Mouse (Mus musculus) layer of hippocampus, postnatal 36 days (tissue): ENCODE results near the gene BC030499. TPM values are rescaled to one million over a fixed set of nuclear protein-coding genes. Genes with fewer than 3 reads are reported as not detected.

Experiments used
- total RNA-seq, 2 experiments: library from RNA; stranded (reverse); gene quantifications; 2 replicates each; pipeline ENCODE4 v1.2.3; 2021

The BC030499 gene
- total RNA-seq, 2 experiments from 2014 or later, result 7.2 to 7.8 TPM

Other genes starting within 250 kb of the BC030499 start
- 10 to 100 TPM; 19.8 to 21.2 TPM for gene Eral1, start 210.5 kb upstream of the BC030499 start, total RNA-seq
- gene Fam222b, start 196.2 kb upstream of the BC030499 start, total RNA-seq, result 10 to 100 TPM; 29.5 to 33.0 TPM
- 10 to 100 TPM; 10.9 to 15.0 TPM for gene Traf4, start 125.3 kb upstream of the BC030499 start, total RNA-seq
- 1 to 10 TPM; 2.4 to 2.5 TPM for gene Nek8, start 114.2 kb upstream of the BC030499 start, total RNA-seq
- gene Tlcd1, start 114.1 kb upstream of the BC030499 start, total RNA-seq, result 10 to 100 TPM; 22.3 to 24.0 TPM
- gene Rpl23a, start 107.3 kb upstream of the BC030499 start, total RNA-seq, result 100 to 1,000 TPM; 714 to 715 TPM
- gene Rab34, start 102.4 kb upstream of the BC030499 start, total RNA-seq, result 10 to 100 TPM; 26.8 to 28.5 TPM
- 1 to 10 TPM; 3.6 to 5.7 TPM for gene Proca1, start 97.4 kb upstream of the BC030499 start, total RNA-seq
- gene Sdf2, start 45.1 kb upstream of the BC030499 start, total RNA-seq, result 10 to 100 TPM; 61.0 to 66.3 TPM
- gene Supt6, start 44.9 kb upstream of the BC030499 start, total RNA-seq, result 100 to 1,000 TPM; 116 to 125 TPM
- 100 to 1,000 TPM; 194 to 217 TPM for gene 2610507B11Rik, start 29.1 kb upstream of the BC030499 start, total RNA-seq
- 10 to 100 TPM in 1 of 2 experiments, 1 to 10 TPM in 1; 6.9 to 10.1 TPM for gene Spag5, start 10.7 kb downstream of the BC030499 start, total RNA-seq
- 100 to 1,000 TPM; 781 to 864 TPM for gene Aldoc, start 32.1 kb downstream of the BC030499 start, total RNA-seq
- gene Pigs, start 37.6 kb downstream of the BC030499 start, total RNA-seq, result 10 to 100 TPM; 57.9 to 59.0 TPM
- gene Unc119, start 52.6 kb downstream of the BC030499 start, total RNA-seq, result 10 to 100 TPM; 31.6 to 36.4 TPM
- not detected for gene Foxn1, start 95.7 kb downstream of the BC030499 start, total RNA-seq
- gene Slc13a2, start 131.4 kb downstream of the BC030499 start, total RNA-seq, result not detected
- 10 to 100 TPM in 1 of 2 experiments, 1 to 10 TPM in 1; 9.5 to 11.3 TPM for gene Slc46a1, start 174.9 kb downstream of the BC030499 start, total RNA-seq
- gene Sarm1, start 206.9 kb downstream of the BC030499 start, total RNA-seq, result 10 to 100 TPM; 39.9 to 41.1 TPM
- gene Vtn, start 208.2 kb downstream of the BC030499 start, total RNA-seq, result 10 to 100 TPM; 54.2 to 70.1 TPM
- 1 to 10 TPM; 4.5 to 4.9 TPM for gene Sebox, start 212.6 kb downstream of the BC030499 start, total RNA-seq
- 10 to 100 TPM; 43.0 to 44.0 TPM for gene Tmem199, start 221.3 kb downstream of the BC030499 start, total RNA-seq
- 100 to 1,000 TPM; 116 to 121 TPM for gene Poldip2, start 221.4 kb downstream of the BC030499 start, total RNA-seq
- 10 to 100 TPM; 32.1 to 32.6 TPM for gene Tnfaip1, start 245.5 kb downstream of the BC030499 start, total RNA-seq
- gene Ift20, start 245.5 kb downstream of the BC030499 start, total RNA-seq, result 10 to 100 TPM; 75.1 to 79.0 TPM